Mouse (Mus musculus) liver, postnatal 0 days (tissue): ENCODE measurements around the gene Kiz. TPM values are rescaled to one million over a fixed set of nuclear protein-coding genes. Genes with fewer than 3 reads are reported as not detected.
A peak's percentile ranks its signal among the peaks of the same experiment; 100 is the strongest.

Experiments
- ATAC-seq: fragments of 200-750 bp; cut with Nextera tagmentation; 2 replicates; pipeline ENCODE4 v1.8.0; 2017; ENCODE audit warnings: mild to moderate bottlenecking, moderate library complexity
- DNase-seq: peaks from one replicate; pipeline ENCODE4 v3.0.0-alpha.2; 2016
- H3K27ac ChIP-seq: fragments of 300-500 bp; sonication (generic); 2 replicates; pipeline ENCODE4 v1.5.1; 2014; ENCODE audit warnings: antibody characterized with exemption, moderate library complexity, mild to moderate bottlenecking, low read depth
- H3K27me3 ChIP-seq: fragments of 300-500 bp; sonication (generic); 2 replicates; pipeline ENCODE4 v1.6.1; 2014; ENCODE audit warnings: low read length, control low read depth, mixed read lengths; ENCODE audit not compliant: insufficient read depth
- H3K36me3 ChIP-seq: fragments of 300-500 bp; sonication (generic); replicated peaks from 2 replicates; pipeline ENCODE4 v1.6.1; 2014; ENCODE audit warnings: mild to moderate bottlenecking, control low read depth, low read length, moderate library complexity, mixed read lengths; ENCODE audit not compliant: insufficient read depth
- H3K4me1 ChIP-seq: fragments of 300-500 bp; sonication (generic); 2 replicates; pipeline ENCODE4 v1.6.1; 2014; ENCODE audit warnings: antibody characterized with exemption, mild to moderate bottlenecking, control low read depth; ENCODE audit not compliant: insufficient read depth
- H3K4me2 ChIP-seq: fragments of 300-500 bp; sonication (generic); 2 replicates; pipeline ENCODE4 v1.6.1; 2014; ENCODE audit warnings: low read depth, mild to moderate bottlenecking, low read length, moderate library complexity, mixed read lengths
- H3K4me3 ChIP-seq: fragments of 300-500 bp; sonication (generic); 2 replicates; pipeline ENCODE4 v1.5.1; 2014; ENCODE audit warnings: low read depth, low read length
- H3K9ac ChIP-seq: fragments of 300-500 bp; sonication (generic); replicated peaks from 2 replicates; pipeline ENCODE4 v1.6.1; 2014; ENCODE audit warnings: mild to moderate bottlenecking, moderate library complexity
- H3K9me3 ChIP-seq: fragments of 300-500 bp; sonication (generic); 2 replicates; pipeline ENCODE4 v1.6.1; 2016; ENCODE audit warnings: mild to moderate bottlenecking, control low read depth, low read length, mixed read lengths
- CTCF ChIP-seq: sonication (generic); IDR thresholded peaks from 2 replicates; pipeline ENCODE4 v1.5.1; 2016; ENCODE audit warnings: antibody characterized with exemption, low read depth
- EP300 ChIP-seq: IDR thresholded peaks from 2 replicates; pipeline ENCODE4 v1.6.1; 2016; ENCODE audit warnings: antibody characterized with exemption, low read depth, mild to moderate bottlenecking
- WGBS: fragments of 180-500 bp; shearing (Covaris S2); extraction: QIAGEN DNeasy Blood & Tissue Kit; methylation state at CpG from one replicate; pipeline ENCODE4 v1.1.7; 2014; ENCODE audit not compliant: insufficient replicate concordance; 5-methylcytosine and 5-hydroxymethylcytosine counted together
- polyA plus RNA-seq: library from polyadenylated mRNA; unstranded; fragments of >200 nt; fragmentation: Nextera tagmentation; extraction: Ambion mirVana; gene quantifications from 2 replicates; pipeline ENCODE4 v1.2.1, GENCODE M21; 2015

Kiz gene
- polyA plus RNA-seq, 1 experiment from 2014 or later: 8.2 TPM

DNA sequence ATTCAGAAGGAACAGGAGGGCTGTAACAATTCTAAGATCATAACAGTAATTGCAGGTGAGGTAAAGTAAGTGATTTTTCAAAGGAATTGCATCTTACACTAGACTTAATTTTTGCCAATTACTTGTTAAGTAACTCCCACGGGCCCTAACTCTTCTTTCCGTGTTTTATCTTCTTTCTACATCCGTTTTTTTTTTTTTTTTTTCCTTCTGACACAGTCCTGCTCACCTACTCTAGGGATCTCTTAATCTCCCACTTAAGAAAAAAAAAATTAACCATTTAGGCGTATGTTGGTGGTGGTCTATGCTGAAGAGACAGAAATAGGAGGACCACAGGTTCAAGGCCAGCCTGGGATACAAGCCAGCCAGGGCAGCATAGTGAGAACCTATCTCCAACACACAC, 1.2 kb downstream of the Kiz start:
- Histone ChIP-seq H3K4me3 (no peak overlapping the region; the same call in 1 of the 2 replicates), H3K9me3 (no peaks in the 10 kb centered on the region), H3K36me3 (no peaks in the 10 kb centered on the region), H3K27me3 (no peaks in the 10 kb centered on the region), H3K9ac (no peak overlapping the region), H3K27ac (no peak overlapping the region), H3K4me2 (peak overlapping the region; percentile 93; the same call in 1 of the 2 replicates), H3K4me1 (0 out of 2 replicates have a peak, but pooled peaks cover 6% of the 10 kb centered on the region)
- no peak for TF ChIP-seq CTCF
- no peak for TF ChIP-seq EP300
- ATAC-seq (no peak), DNase-seq (no peak)
- 47% methylated on average over 4 of the region's 4 CpGs for WGBS

DNA sequence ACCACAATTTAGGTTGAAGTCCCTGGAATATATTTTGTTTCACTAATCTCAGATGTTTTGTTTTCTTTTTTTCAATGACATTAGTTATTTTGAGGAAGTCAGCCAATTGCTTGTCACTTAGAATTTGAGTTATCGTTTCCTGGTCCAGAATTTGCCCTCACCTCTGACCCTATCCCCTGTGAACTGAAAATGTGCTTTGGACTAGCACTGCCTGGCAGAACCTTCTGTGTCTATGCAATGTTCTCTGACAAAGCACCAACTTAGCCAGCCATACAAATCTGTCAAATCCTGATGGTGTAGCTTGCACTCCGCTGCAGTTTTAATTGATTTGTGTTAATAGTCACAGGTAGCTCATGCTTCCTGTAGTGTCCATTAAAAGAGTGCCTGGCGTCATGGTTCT, 10.1 kb downstream of the Kiz start:
- Histone ChIP-seq H3K9me3 (no peaks in the 10 kb centered on the region), H3K4me2 (no peak overlapping the region), H3K36me3 (0 out of 2 replicates have a peak, but pooled peaks cover 6% of the 10 kb centered on the region), H3K27ac (no peak overlapping the region), H3K27me3 (no peaks in the 10 kb centered on the region), H3K4me1 (no peaks in the 10 kb centered on the region), H3K4me3 (no peak overlapping the region), H3K9ac (no peak overlapping the region)
- DNase-seq: no peak
- ATAC-seq: no peak
- WGBS: 68% methylated on average over 3 of the region's 3 CpGs
- TF ChIP-seq EP300: no peak
- TF ChIP-seq CTCF: no peak

DNA sequence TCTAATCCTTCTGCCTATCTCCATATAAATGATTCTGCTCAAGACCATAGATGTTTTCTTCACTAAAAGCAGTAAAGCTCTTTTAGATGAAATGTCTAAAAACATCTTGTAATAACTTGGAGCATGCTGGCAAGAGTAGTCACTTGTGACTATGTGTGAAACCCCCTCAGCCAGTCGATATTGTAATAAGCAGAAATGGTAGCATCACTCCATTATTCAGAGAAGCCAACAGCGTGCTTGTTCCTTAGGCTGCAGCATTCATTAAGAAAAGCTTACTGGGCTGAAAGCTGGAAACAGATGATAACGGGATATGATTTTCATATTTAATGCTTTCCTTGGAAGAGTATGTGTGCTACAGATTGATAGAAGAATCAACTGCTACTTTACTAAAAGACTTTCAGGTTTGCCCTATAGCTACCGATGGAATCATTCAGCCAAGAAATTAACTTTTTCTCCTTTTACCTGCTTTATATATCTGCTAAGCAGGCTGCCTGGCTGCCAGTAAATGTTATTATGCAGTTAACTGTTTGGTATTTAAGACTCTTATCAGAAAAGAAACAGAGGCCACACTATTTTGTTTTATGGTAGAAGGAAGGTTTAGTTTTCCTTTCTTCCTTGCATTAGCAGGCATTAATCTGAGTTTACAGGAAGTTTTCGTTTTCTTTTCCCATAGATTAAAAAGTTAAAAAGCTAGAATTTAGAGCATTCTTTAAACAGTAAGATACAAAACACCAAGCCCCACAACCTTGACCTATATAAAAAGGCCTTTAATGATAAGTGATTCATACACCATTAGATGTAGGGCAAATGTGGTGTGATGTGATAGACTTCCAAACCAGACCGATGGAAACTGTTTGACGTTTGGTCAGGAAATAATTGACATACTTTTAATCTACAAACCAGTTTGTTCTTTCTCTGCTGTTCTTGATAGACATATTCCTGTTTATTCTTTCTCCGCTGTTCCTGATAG, 15.9 kb downstream of the Kiz start:
- Histone ChIP-seq H3K4me1 (no peaks in the 10 kb centered on the region), H3K9me3 (no peaks in the 10 kb centered on the region), H3K36me3 (no peaks in the 10 kb centered on the region), H3K4me3 (no peak overlapping the region), H3K27ac (no peak overlapping the region), H3K27me3 (no peaks in the 10 kb centered on the region), H3K9ac (no peak overlapping the region), H3K4me2 (no peak overlapping the region)
- WGBS: 67% methylated on average over 8 of the region's 8 CpGs
- TF ChIP-seq CTCF: no peak
- DNase-seq: no peak
- no peak for ATAC-seq

DNA sequence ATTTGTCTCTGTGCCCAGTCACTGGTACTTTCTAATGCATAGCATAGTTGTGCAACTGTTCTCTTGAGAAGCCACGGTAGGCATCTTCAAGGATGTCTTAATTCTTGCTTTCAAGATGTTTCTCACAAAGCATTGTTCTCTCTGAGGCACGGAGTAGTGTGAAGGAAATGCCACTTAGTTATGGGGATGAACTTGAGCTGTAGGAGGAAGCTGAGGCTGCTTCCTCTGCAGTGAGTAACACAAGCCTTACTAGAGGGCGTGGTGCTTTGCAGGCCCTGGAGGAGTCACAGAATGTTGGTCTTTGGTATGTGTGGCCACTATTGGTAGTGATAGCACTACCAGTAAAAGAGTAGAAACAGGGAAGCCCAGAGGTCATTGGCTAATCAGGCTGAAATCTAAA, 17.0 kb downstream of the Kiz start:
- Histone ChIP-seq H3K4me1 (no peaks in the 10 kb centered on the region), H3K27me3 (no peaks in the 10 kb centered on the region), H3K9ac (no peak overlapping the region), H3K9me3 (no peaks in the 10 kb centered on the region), H3K36me3 (no peaks in the 10 kb centered on the region), H3K27ac (no peak overlapping the region), H3K4me3 (no peak overlapping the region), H3K4me2 (no peak overlapping the region)
- TF ChIP-seq CTCF (no peak), EP300 (no peak)
- DNase-seq (no peak), ATAC-seq (0 out of 2 replicates have a peak, but pooled peaks have one; percentile 17)
- WGBS: 31% methylated on average over 3 of the region's 3 CpGs

DNA sequence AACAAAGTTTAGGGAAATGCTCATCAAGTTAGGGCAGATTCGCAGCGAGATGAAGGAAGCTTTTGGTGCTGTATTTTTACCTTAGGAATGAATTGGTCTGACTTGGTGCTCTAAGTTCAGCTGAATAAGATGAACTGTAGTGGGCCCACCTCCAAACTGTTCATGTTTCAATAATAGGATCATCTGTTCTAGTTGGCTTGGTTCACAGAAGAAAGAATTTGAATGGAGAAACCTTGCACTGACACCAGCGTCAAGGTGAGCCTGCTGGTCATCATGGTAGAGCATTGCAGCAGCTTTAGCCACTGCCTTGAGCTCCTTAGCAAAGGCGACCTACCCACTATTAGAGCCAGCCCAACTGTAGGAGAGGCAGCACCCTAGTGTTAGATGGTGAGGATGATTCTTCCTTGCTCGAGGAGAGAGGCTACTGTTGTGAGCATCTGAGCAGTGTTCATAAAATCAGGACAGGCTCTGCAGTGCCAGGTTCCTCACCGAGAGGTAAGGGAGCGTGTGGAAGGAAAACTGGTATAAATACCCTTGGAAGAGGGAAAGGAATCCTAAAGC, 18.3 kb downstream of the Kiz start:
- H3K27ac ChIP-seq: no peak overlapping the region
- whole genome bisulfite sequencing: 84% methylated on average over 7 of the region's 7 CpGs
- ATAC-seq: no peak
- H3K36me3 ChIP-seq: no peaks in the 10 kb centered on the region
- H3K27me3 ChIP-seq: no peaks in the 10 kb centered on the region
- H3K9ac ChIP-seq: no peak overlapping the region
- H3K4me1 ChIP-seq: no peaks in the 10 kb centered on the region
- no peak for DNase-seq
- no peaks in the 10 kb centered on the region for H3K9me3 ChIP-seq
- TF ChIP-seq CTCF (no peak), EP300 (no peak)
- H3K4me2 ChIP-seq: no peak overlapping the region
- H3K4me3 ChIP-seq: no peak overlapping the region

DNA sequence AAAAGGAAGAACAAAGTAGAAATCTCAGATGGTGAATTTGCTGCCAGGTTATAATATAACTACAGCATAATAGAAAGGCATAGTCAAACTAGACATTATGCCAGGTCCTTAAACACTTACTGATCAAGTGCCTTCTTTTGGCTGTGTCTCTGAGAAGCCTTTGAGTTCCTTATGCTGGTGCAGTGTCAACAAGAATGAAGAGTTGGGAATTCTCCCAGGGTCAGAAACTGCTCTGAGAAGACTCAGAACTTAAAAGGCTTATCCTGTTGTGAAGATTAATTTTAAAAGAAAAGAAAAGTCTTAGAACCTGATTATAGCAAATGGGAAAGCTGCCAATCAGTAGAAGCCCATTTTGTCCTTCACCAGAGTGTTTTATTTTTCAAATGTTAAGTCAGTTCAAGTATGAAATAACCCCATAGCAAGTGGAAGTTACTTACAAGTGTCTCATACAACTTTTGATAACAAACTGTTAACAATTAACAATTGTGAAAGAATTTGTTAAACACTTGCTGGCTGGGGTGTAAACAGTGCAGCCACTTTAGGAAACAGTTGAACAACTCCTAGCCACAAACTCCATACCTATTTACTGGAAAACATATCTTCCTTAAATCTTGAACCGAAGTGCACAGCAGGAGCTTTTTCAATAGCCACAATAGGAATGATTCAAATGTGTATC, 21.9 kb downstream of the Kiz start:
- Histone ChIP-seq H3K36me3 (no peaks in the 10 kb centered on the region), H3K4me1 (no peaks in the 10 kb centered on the region), H3K27ac (no peak overlapping the region), H3K9ac (no peak overlapping the region), H3K4me3 (no peak overlapping the region), H3K4me2 (no peak overlapping the region), H3K9me3 (no peaks in the 10 kb centered on the region), H3K27me3 (no peaks in the 10 kb centered on the region)
- ATAC-seq (no peak), DNase-seq (no peak)
- 84% methylated on average over 1 of the region's 1 CpGs for WGBS
- no peak for TF ChIP-seq EP300
- TF ChIP-seq CTCF: no peak
